Mouse (Mus musculus) kidney, adult 2 months (tissue): ENCODE results near the gene Tfdp2.

Experiments used
- CTCF ChIP-seq: fragments of 200-500 bp; conservative IDR thresholded peaks from 2 replicates; pipeline ENCODE4 v1.5.1; 2011; ENCODE audit warnings: low read depth, mild to moderate bottlenecking, control low read depth, low read length, moderate library complexity, mixed read lengths; ENCODE audit not compliant: insufficient read depth, insufficient read length
- POLR2A ChIP-seq: fragments of 200-500 bp; IDR thresholded peaks from one replicate; pipeline ENCODE4 v1.6.1; 2011; ENCODE audit warnings: low read depth, low read length, control low read depth

- TF ChIP-seq POLR2A (no peak), CTCF (no peak)
Measured at GRCm38 (mm10) chr9:96365271-96365872, 169.3 kb downstream of the Tfdp2 start.
